Mouse (Mus musculus): ENCODE data around the gene Slc38a1. TPM values are rescaled to one million over a fixed set of nuclear protein-coding genes. Genes with fewer than 3 reads are reported as not detected.

Gene Slc38a1
- 34.4 and 42.3 TPM in 2 replicates for total RNA-seq (2023)

DNA sequence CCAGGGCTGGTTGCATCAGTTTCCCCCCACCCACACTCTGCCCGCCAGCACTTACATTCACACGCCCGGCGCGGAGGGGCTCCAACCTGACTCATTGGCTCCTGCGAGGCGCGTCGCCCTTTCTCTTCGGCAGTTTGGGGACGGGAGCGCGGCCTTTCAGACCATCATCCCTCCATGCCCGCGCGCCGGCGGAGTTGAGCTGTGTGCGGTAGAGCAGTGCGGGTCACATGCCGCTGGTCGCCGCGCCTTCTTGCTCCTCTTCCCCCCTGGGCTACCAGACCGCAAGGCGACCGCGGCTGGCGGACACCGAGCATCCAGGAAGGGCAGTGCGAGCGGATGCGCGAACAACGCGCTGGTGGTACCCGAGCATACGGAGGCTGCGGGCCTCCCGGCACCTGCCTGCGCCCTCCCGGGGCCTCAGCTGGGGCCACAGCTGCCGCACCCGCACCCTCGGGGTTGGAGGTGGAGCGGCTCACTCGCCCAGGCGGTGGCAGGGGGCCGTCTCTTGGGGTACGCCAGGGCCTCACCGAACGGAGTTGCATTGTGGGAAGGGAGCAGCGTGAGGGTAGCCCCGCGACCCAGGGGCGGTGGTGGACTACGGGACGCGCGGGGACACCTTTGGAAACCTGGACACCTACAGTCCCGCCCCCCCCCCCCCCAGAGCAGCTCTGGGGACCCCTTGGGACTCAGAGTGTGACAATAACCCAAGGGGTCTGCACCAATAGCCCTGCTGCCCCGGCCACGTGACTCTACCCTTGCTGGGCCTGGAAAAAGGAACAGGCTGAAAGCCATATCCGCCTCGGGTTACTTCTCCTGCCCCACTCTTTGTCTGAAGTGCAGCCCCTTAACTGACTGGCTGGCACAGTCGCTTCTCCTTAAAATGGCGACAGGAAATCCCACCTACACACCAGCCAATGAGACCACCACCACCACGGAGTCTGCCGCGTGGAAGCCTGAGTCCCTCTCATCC, at the start of gene Slc38a1:
Slc38a1 (minus strand) TSS at position 478 of the 970 bp plus-strand sequence.

Other genes starting within 250 kb of the Slc38a1 start
- gene Scaf11, start 182.1 kb downstream of the Slc38a1 start, total RNA-seq (2023) = 59.3 and 64.2 TPM in 2 replicates
- gene Slc38a2, start 56.8 kb upstream of the Slc38a1 start, total RNA-seq (2023) = 73.1 and 76.4 TPM in 2 replicates

Data from neutrophil, adult 65 days (primary cell).